Mouse (Mus musculus) c-Kit-negative CD71-positive TER-119-positive erythroid progenitor cells, embryonic 14.5 days (primary cell): ENCODE data around the gene Ifitm1.

ENCODE experiments used
- DNase-seq: peaks from one replicate; pipeline ENCODE4 v3.0.0-alpha.2; 2013; ENCODE audit warnings: low read depth, low spot score

Ifitm1 gene

DNA sequence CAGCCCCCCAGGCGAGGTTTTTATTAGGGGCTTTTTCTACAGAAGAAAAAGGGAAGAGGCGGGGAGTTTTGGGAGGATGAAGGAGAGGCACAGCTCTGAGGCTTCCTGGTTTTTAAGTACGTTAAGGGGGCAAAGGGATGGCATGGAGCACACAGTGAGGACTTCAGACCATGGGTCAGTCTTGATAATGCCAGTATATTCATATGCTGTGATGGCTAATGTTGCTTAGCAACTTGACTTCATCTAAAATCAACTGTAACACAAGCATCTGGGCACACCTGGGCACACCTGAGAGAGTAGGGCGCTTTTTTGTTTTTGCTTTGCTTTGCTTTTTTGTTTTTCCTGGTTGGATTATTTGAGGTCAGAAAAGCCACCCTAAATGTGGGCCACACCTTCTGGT is at the start of gene Ifitm1:
Ifitm1 (plus strand) TSS at position 301 of the 400 bp plus-strand sequence.
- DNase-seq: no peak

DNA sequence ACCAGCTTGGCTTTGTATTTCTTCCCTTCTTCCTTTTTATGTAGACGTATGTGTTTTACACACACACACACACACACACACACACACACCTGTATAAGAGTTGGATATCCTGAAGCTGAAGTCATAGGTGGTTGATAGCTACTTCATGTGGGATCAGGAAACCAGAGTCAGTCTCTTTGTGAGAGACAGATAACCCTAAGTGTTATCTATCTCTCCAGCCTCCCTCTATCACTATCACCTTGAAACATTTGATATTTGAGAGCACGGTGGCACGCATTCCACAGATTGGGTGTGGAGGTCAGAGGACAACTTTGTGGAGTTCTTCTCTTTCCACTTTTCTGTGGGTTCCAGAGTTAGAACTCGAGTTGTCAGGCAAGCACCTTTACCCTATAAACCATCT is 47.1 kb upstream of the Ifitm1 start:
- DNase-seq: no peak

DNA sequence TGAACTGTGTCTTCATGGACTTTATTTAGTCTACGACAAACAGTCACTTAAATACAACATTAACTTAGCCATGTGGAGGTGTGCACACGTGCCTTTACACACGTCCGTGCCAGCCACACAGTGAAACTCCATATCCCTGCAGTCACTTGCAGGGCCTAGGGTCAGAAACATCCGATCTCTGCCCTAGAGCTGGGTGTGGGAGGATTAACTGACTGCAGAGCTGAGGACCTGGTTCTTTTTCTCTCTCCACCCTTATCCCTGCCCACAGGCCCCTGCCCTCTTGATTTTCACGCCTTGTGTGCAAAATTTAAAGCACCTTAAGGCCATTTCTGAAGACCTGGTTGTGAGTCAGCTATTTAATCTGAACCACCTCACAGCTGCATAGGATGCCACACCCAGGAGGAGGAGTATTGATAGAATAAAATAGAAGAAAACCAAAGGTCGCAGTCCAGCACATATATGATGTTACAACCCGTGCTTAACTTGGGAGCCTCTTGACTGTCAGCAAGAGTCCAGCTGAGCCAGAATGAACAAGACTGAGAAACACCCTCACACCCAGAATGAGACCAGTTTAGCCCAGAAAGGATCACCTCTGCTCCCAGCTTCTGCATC is 46.5 kb upstream of the Ifitm1 start, which contains the start of gene Nlrp6:
Nlrp6 (plus strand) TSS at position 485 of the 612 bp plus-strand sequence.
- no peak for DNase-seq

GRCm38 (mm10) chr7:140921225-140921975 is 45.6 kb upstream of the Ifitm1 start:
- DNase-seq: no peak

DNA sequence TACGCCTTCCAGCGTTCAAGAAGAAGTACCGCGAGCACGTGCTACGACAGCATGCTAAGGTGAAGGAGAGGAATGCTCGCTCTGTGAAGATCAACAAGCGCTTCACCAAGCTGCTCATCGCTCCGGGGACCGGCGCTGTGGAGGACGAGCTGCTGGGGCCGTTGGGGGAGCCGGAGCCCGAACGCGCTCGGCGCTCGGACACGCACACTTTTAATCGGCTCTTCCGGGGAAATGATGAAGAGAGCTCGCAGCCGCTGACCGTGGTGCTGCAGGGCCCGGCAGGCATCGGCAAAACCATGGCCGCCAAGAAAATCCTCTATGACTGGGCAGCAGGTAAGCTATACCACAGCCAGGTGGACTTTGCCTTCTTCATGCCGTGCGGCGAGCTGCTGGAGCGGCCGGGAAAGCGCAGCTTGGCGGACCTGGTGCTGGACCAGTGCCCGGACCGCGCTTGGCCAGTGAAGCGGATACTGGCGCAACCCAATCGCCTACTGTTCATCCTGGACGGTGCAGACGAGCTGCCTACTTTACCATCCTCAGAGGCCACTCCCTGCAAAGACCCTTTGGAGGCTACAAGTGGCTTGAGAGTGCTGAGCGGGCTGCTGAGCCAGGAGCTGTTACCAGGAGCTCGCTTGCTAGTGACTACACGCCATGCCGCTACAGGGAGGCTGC is 44.5 kb upstream of the Ifitm1 start:
- DNase-seq: no peak

- no peak for DNase-seq
These were observed 43.8 kb upstream of the Ifitm1 start for GRCm38 (mm10) chr7:140923070-140923775.

- no peak for DNase-seq
These were observed 39.8 kb upstream of the Ifitm1 start for GRCm38 (mm10) chr7:140927181-140927580.

- no peak for DNase-seq
These were observed 28.6 kb upstream of the Ifitm1 start for GRCm38 (mm10) chr7:140938436-140938835.

DNA sequence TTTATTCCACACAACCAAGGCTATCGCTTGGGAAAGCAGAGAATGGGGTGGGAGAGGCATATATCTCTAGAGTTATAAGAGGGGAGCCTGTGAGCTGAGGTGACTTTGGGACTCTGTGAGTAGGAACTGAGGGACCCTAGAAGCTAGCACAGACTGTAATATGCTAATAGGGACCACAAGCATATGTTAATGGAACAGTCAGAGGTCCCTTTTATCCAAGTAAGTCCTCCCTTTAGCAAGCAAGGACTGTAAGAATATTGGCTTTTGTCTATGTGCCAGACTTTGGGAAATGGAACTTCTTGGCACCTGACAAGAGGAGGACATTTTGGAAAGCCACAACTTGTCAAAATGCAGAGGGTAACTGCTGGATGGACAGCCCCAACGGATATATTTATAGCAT is 28.1 kb upstream of the Ifitm1 start:
- no peak for DNase-seq

DNA sequence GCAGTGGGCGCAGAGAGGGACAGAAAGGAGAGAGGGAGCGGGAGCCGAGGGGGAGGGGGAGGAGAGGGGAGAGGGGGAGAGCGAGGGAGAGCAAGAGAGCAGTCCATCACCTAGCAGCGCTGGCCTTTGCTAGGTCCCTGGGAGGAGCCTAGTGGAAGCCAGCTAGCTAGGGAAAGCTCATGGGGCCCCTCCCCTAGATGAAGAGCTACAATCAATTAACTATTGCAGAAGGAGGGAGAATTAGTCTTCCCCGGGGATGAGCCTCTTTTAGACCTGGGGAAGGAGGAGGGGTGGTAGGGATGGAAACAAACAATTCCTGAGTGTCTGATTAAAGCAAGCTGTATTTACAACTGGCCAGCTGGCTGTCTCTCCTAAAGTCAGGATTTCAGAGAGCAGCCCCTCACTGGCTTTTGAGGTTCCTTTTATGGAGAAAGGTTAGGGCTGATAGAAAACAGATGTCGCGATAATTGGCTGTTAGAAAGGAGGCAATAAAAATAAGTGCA is 27.3 kb upstream of the Ifitm1 start:
- DNase-seq: no peak

DNA sequence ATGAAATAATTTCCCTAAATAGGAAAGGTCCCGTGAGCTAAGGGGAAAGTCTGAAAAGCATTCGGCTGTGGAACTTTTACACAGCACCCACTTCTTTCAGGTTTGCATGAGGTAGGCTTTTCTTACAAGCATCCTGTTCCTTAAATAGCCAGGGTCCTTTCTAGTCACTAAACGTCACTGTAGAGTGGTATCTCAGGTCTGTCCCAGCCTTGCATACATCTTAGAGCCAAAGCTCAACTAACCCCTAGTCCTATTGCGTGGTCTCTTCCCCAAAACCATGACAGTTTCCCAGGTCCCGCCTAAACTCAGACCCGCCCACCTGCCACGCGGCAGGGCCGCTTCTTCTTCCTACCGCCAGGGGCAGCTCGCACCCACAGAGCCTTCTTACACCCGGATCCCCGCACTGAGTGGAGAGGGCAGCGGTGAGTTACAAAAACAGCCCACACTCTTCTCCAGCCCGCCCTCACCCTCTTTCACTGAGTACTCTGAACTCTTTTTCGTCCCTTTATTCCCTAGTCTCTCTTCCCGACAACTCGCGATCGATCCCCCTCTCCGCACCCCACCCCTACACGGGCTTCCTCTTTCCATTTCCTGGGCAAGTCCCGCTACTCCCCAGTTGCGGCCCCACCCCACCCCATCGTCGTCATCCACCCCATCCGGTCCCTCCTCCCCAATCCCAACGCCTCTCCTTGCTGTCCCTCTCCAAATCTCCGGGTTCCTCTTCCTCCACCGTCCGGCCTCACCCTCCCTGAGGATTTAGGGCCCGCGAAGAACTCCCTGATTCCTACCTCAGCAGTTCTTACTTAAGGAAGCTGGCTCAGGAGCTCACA is 25.6 kb upstream of the Ifitm1 start, which contains the start of gene Pgghg:
Pgghg (plus strand) TSS at position 170 of the 830 bp plus-strand sequence.
- DNase-seq: peak; percentile 48

GRCm38 (mm10) chr7:140942341-140942740 is 24.7 kb upstream of the Ifitm1 start:
- DNase-seq: no peak

GRCm38 (mm10) chr7:140942811-140943210 is 24.2 kb upstream of the Ifitm1 start:
- no peak for DNase-seq

GRCm38 (mm10) chr7:140943356-140943755 is 23.7 kb upstream of the Ifitm1 start:
- no peak for DNase-seq

DNA sequence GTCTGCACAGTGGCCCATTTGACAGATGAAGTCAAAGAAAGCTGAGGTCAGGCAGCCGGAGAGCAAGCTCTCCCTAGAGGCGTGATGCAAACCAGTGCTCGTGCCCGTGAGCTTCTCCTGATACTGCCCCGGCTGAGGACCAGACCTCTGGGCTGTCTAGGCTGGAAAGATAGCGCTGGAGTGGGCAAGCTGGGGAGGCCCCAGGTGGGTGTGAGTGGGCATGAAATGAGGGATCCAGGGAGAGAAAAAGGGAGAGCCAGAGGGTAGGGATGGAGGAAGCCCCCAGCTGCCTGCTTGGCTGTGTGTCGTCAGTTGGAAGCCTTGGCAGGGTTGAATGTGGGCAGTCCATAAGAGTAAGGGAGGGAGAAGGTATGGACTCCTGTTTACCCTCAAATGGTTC is 22.8 kb upstream of the Ifitm1 start:
- no peak for DNase-seq

DNA sequence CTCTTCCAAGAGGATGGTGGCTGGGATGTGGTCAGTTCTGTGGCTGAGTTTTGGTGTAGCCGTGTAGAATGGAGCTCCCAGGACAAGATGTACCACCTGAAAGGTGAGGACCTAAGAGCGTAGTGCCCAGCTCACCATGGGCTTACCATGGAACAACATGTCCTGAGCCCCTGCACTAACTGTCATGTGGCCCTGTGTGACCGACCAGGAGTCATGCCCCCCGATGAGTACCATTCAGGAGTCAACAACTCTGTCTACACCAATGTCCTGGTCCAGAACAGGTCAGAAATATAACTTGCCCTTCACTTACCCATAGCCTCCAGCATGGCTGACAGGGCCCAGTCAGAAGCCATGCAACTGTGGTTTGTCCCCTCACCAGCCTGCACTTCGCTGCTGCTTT is 21.8 kb upstream of the Ifitm1 start:
- no peak for DNase-seq

DNA sequence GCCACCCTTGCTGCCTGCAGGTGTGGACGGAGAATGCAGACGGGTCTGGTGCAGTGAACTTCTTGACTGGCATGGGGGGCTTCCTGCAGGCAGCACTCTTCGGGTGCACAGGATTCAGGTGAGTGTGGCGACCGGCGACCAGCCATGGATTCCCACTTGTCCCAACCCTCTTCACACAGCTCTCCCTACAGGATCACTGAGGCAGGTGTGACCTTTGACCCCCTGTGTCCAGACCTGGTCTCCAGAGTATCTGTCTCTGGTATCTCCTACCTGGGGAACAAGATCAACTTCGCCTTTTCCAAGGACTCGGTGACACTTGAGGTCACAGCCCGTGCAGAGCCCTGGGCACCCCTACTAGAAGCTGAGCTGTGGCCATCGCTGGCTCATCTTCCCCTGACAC is 20.7 kb upstream of the Ifitm1 start:
- DNase-seq: no peak

GRCm38 (mm10) chr7:140946980-140947379 is 20.0 kb upstream of the Ifitm1 start:
- DNase-seq: no peak

GRCm38 (mm10) chr7:140948161-140948560 is 18.9 kb upstream of the Ifitm1 start:
- DNase-seq: no peak

- DNase-seq: no peak
These were observed 17.8 kb upstream of the Ifitm1 start for GRCm38 (mm10) chr7:140949255-140949654.
